Mouse (Mus musculus): ENCODE measurements at regions not wholly inside any gene's neighbourhood (a gene's known extent, or its start where the extent isn't known, plus 50 kb on each side); places are given as distances from the start of the nearest gene placed in this dataset.

GRCm38 (mm10) chr1:92269464-92269863 lies 74.0 kb upstream of the Hdac4 start:
- Histone ChIP-seq H3K4me2 (replicated peaks) (no peak overlapping the region), H3K36me3 (no peaks in the 10 kb centered on the region), H3K4me3 (no peak overlapping the region), H3K9me3 (no peaks in the 10 kb centered on the region), H3K4me1 (peaks cover 18% of the 10 kb centered on the region), H3K27ac (replicated peaks) (0 out of 2 replicates have a peak overlapping the region, but pooled peaks have one; percentile 19), H3K9ac (replicated peaks) (no peak overlapping the region), H3K27me3 (no peaks in the 10 kb centered on the region)
- WGBS: 18% methylated on average over 10 of the region's 10 CpGs
- ATAC-seq (replicated peaks): no peak

GRCm38 (mm10) chr1:92264941-92265340 lies 69.4 kb upstream of the Hdac4 start:
- no peak overlapping the region for H3K27ac ChIP-seq (replicated peaks)
- H3K27me3 ChIP-seq: no peaks in the 10 kb centered on the region
- ATAC-seq (replicated peaks): no peak
- H3K4me2 ChIP-seq (replicated peaks): no peak overlapping the region
- H3K4me3 ChIP-seq: no peak overlapping the region
- peaks cover 13% of the 10 kb centered on the region for H3K4me1 ChIP-seq
- no peak overlapping the region for H3K9ac ChIP-seq (replicated peaks)
- 72% methylated on average over 4 of the region's 4 CpGs for WGBS
- no peaks in the 10 kb centered on the region for H3K36me3 ChIP-seq
- H3K9me3 ChIP-seq: no peaks in the 10 kb centered on the region

GRCm38 (mm10) chr1:92259715-92260392 lies 64.4 kb upstream of the Hdac4 start:
- Histone ChIP-seq H3K36me3 (no peaks in the 10 kb centered on the region), H3K9me3 (no peaks in the 10 kb centered on the region), H3K4me2 (replicated peaks) (no peak overlapping the region), H3K4me3 (no peak overlapping the region), H3K4me1 (peaks cover 14% of the 10 kb centered on the region), H3K9ac (replicated peaks) (no peak overlapping the region), H3K27ac (replicated peaks) (0 out of 2 replicates have a peak overlapping the region, but pooled peaks have one; percentile 18), H3K27me3 (no peaks in the 10 kb centered on the region)
- ATAC-seq (replicated peaks): peak; percentile 49; the same call in 1 of the 2 replicates
- 73% methylated on average over 23 of the region's 23 CpGs for WGBS

GRCm38 (mm10) chr1:92258026-92258425 lies 62.5 kb upstream of the Hdac4 start:
- Histone ChIP-seq H3K4me2 (replicated peaks) (no peak overlapping the region), H3K9ac (replicated peaks) (no peak overlapping the region), H3K4me1 (peaks cover 14% of the 10 kb centered on the region), H3K27me3 (no peaks in the 10 kb centered on the region), H3K27ac (replicated peaks) (no peak overlapping the region), H3K4me3 (no peak overlapping the region), H3K36me3 (no peaks in the 10 kb centered on the region), H3K9me3 (no peaks in the 10 kb centered on the region)
- ATAC-seq (replicated peaks): peak; percentile 39; the same call in 1 of the 2 replicates

- H3K36me3 ChIP-seq: no peaks in the 10 kb centered on the region
- H3K9me3 ChIP-seq: no peaks in the 10 kb centered on the region
- H3K4me3 ChIP-seq: no peak overlapping the region
- no peaks in the 10 kb centered on the region for H3K27me3 ChIP-seq
- H3K27ac ChIP-seq (replicated peaks): no peak overlapping the region
- 63% methylated on average over 8 of the region's 8 CpGs for WGBS
- H3K9ac ChIP-seq (replicated peaks): no peak overlapping the region
- H3K4me2 ChIP-seq (replicated peaks): no peak overlapping the region
- peaks cover 1% of the 10 kb centered on the region for H3K4me1 ChIP-seq
- no peak for ATAC-seq (replicated peaks)
Observed at GRCm38 (mm10) chr1:92253086-92253485, 57.6 kb upstream of the Hdac4 start.

- Histone ChIP-seq H3K9ac (replicated peaks) (no peak overlapping the region), H3K27ac (replicated peaks) (no peak overlapping the region), H3K4me3 (no peak overlapping the region), H3K9me3 (no peaks in the 10 kb centered on the region), H3K27me3 (no peaks in the 10 kb centered on the region), H3K36me3 (no peaks in the 10 kb centered on the region), H3K4me1 (no peaks in the 10 kb centered on the region; the same call in 1 of the 2 replicates), H3K4me2 (replicated peaks) (no peak overlapping the region)
- 81% methylated on average over 10 of the region's 10 CpGs for WGBS
- no peak for ATAC-seq (replicated peaks)
Observed at GRCm38 (mm10) chr1:92250594-92251463, 55.3 kb upstream of the Hdac4 start.
